Mouse (Mus musculus): ENCODE measurements around the gene Gm32742.

Gm32742 gene

DNA sequence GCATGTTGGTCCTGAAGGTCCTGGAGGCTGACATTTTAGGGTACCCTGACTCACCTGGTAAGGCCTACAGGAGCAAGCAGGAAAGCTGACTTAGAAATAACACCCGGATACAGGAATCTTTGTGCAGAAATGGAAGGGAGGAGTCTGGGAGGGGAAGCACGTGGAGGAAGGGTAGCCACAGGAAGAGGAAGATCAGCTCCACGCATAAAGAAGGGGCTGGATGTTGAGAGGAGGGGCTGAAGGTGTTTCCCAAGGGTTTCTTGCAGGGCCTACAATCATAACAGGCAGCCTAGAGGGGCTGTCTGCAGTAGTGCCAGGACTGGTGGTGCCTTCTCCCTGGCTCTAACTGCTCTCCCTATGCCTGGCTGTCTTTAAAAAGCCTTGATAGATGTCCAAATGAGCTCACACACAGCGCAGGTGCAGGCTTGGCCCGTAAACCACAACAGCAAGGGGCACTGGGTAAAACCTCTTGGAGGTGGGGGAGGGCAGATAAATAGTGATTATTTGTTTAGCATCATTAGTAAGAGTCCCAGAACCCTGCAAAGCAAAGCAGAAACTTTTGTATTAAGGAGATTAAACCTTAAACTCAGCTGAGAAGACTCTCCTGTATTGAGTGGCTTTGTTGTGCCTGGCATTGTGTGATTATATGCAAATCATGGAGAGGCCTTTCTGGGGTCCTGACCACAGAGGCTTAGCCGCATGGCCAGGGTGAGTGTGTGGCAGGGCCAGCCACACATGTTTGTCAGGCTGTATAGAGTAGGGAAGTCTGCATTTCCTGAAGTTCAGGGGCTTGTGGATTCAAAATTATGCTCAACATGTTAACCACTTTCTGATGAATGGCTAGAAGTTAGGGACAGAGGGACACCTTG is at the start of gene Gm32742:
Gene Gm32742 (minus strand): TSS at position 206 of the 869 bp plus-strand sequence.
- DNase-seq, result no peak

DNA sequence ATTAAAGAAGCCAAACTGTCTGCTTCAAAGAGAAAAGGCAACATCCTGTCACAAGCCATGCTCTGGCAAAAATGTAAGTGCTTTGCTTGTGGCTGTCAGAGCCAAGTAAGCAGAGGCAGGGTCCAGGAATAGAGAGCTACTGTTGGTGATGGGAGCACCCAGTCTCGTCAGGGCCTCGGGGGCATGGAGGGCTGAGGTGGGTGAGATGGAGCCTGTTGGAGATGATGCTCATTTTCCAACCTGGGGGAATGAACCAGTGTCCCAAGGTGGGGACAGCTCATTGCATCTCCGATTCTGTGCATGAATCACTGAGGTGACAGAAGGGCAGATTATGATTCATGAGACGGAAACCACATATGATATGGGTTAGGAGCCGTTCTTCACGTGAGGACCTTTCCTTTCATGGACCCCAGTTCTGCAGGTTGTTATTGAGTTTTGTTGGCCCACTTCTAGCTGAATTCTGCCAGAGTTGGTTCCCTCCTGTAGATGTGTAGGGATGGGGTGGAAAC is 48.5 kb upstream of the Gm32742 start:
- no peak for DNase-seq

DNA sequence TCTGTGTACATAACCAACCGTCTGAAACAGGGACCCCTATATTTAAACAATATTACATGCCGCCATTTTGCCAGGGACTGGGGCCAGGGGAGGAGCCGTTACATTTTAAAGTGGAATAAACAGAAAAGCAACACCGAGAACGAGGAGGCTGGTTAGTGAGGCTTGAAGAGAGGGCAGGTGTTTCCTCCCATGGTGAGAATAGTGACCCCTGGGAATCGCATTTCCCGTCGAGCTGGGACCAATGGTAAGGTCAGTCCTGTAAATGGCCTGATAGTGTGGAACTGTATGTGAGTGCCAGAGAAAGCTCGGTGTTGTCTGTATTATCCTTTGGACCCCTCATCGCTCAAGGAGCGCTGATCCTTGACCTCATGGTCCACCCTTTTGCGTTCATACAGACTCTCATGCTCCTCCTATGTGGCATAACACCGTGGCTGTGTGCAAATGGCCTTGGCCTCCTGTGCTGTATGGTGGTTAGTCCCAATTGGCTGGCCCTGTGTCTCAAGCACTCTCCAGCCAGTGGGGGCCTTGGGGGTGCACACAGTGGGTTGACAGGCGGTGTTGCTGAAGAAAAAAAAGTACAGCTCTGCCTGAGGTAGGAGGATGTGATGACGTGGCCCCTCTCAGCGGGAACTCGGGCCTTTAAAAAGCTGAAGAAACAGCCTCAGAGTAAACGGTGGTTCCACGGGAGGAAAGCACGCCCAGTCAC is 47.9 kb upstream of the Gm32742 start, which contains the start of gene Pou2af1:
Gene Pou2af1 (plus strand): TSS at position 686 of the 706 bp plus-strand sequence.
- DNase-seq, result peak; percentile 18

DNA sequence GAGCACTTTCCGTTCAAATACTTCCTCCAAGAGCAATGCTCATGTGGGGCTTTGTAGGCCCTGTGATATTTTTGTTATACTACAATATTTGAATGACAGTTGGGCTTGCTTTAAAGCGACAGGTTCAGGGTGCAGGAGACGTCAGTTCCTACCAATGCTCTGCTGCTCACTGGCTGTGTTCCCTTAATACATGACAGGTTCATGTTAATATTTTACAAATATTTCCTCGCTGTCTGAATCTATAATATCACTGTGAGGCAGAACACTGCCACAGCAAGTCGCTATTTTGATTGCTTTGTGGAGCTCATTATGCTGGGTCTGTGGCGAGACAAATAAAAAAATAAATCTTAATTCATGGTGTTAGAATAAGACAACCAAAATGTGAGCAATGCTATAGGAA is 45.9 kb upstream of the Gm32742 start:
- no peak for DNase-seq

DNA sequence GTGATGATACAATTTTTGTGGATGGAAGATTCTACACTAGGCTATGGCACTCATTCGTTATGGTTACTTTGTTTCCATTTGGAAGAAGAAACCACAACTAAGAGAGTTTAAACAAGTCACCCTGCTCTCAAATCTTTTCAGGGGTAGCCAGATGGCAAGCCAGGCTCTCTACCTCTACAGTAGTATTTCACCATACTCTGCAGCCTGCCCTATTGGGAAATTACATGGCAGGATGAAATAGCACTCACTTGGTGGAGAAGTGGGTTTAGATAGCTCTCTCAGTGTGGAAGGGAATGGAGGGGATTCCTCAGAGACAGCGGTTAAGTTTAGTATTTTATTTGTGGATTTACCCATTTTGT is 43.6 kb upstream of the Gm32742 start:
- DNase-seq, result no peak

DNA sequence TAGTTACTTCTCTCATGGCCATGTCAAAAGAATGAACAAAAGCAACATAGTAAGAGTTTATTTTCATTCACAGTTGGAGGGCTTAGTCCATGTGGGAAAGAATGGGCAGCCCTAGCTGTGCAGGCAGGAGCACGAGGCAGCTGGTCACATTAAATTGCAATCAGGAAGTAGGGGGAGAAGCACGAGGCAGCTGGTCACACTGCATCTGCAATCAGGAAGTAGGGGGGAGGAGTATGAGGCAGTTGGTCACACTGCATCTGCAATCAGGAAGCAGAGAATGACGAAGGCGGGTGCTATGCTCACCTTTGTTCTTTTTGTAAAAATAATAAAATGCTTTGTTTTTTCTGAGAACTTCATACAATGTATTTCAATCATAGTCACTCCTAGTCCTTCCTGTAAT is 29.5 kb upstream of the Gm32742 start:
- no peak for DNase-seq

DNA sequence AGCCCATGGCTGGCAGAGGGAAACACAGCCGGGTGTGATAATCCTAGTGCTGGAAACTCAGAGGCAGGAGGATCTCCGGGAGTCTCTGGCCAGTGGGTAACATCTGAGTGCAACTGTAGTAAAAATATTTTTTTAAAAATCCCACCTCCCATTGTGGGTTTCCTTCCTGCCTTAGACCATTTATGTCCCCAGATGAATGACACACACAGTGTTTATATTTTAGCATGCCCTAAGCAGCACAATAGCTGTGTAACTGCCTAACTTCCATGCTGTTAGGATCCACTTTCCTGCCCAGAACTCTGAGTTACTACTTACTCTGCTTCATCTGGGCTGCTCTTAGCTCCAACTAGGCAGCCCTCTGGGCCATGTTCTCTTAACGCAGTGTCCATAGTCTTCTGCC is 25.3 kb upstream of the Gm32742 start:
- no peak for DNase-seq

DNA sequence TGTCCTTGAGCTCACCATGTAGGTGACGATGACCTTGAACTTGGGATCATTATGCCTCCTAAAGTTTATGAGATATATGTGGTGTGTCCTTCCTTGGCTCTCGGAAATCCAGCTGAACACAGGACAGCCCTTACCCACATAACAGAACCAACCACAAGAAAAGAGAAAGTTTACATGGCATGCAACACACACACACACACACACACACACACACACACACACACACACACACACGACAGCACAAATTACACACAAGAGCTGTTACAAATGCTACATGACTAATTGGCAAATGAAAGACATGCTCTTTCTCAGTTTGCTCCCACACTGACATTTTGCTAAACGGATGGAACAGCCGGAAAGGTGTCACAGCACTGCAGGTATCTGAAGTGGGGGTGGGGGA is 20.6 kb upstream of the Gm32742 start:
- DNase-seq, result no peak

DNA sequence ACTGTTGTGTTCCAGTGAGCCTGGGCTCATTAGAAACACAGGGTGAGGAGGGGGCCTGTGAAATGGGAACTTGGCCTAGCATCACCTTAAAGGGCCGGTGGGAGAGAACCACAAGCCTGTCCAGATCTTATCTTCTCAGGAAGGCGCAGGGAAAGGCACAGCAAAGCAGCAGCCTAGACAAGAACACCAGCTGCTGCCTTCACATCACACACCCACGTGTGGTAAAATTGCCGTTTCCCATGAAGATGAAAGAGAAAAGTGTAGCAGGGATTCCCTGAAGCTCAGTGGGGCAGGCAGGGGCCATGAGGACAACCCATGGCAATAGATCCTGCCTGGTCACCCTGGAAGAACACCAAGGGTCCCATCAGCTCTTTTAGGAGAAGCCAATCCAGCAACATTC is 20.1 kb upstream of the Gm32742 start:
- no peak for DNase-seq

DNA sequence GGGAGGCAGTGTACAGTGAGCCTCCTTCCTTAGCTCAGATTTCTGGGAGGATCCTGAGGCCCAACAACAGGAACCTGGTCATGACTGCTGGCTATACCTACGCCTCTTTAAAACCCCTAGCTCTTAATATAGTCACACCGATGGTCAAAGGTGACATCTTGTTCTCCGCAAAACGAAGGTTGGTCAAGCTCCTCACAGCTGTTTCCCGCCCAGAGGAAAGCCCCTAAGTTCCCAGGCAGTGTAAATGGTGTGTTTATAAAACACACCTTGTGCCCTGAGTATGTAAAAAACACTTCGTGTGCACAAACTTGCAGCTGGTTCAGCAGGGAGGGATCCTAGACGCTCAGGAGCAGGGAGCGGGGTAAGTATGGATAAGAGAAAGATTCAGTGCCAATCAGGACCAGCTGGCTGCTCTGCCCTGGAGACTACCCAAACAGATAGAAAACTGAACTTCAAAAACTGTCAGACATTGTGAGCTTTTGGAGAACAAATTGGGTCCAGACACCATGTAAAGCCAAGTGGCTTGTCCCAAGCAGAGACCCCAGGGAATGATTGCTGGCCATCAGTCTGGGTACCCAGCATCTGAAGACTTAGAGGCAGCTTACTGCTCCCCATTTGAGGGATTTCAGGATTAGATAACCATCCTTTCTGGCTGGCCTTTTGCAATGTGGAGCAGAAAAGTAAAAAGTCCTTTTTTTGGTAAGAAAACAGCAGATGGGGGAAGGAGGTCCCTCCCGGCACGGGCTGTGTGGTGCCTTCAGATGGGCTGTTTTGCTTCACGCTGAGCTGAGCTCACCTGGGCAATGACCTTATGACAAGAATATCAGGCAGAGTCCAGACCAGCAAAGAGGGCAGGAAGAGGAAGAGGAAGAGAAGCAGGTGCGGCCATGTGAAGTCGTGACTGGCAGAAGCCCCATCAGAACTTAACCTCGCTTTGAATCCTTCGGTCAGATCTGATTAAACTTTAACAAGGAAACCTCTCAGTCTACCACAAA is 17.7 kb upstream of the Gm32742 start:
- no peak for DNase-seq

DNA sequence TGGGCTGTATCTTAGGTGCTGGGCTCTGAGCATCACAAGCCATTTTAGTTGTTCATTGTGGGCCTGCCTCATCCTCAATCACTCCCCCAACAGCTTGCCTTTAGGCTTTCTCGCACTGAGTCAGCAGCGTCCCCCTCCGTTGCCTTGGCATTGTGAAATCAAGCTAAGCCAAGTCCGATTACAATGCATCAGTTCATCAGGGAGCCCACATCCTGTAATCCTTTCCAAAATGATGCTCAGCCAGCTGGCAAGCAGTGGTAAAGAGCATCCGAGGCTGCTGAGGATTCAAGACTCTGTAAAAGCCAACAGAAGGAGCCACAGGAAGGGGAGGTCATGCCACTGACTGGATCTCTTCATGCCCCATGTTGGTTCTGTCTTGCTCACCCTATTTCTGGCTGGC is 15.3 kb upstream of the Gm32742 start:
- peak; percentile 57 for DNase-seq

DNA sequence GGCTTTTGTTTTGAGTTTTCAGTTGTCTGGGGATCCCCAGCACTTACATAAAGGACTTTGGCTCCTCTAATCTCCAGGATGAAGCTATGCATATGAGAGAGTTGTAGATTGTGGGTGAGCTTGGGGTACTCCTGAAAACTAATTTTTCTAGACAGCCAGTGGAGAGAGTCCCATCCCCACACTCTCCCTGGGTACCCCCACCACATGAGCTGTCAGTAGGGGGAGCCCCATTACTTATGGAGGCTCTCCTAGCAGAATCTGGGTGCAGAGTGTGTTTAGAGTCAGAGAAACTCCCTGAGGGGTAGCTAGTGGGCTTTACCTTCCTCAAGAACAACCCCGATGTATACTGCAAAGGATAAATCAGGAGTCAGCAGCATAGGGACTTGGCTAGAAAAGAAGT is 13.0 kb upstream of the Gm32742 start:
- DNase-seq, result peak; percentile 25

DNA sequence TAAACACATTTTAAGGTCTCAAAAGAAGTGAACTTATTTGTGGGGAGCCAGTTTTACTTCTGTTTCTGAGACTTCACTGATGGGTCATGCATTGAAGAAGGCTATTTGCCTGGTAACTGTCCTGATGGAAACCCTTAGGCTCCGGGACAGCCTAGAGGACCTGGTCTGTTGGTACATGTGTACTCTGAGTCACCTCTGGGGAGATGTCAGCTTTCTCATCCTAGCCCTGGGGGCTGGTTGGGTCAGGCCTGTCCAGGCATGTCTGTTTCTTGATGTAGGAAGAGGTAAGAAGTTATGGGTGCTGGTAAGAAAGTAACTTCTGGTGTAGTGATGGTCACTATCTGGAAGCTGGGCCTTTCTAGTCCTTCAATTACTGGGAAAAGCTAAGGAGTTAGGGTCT is 10.4 kb upstream of the Gm32742 start:
- DNase-seq, result no peak

DNA sequence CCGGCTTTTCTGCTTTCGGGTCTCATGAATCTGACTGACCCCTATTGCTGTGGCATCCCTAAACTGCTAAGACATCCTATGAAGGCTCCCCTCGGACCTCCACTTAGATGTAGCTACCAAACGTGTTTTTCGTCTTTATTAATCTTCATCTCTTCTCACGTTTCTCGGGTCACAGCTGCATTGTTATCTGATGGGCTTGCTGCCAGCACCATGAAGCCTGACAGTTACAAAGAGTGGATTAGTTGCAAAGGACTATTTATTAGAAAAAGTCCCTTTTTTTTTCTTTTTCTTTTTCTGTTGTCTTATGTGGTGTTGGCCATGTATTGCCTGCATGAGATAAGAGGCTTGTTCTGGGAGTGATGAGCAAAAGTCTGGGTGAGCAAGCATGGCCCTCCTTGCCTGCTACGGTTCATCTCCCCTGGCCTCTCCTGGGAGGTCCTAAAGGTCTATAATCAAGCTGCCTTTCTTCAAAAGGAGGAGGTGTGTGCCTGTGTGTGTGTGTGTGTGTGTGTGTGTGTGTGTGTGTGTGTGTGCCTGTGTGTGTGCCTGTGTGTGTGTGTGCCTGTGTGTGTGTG is 9.7 kb upstream of the Gm32742 start:
- peak; percentile 35 for DNase-seq

DNA sequence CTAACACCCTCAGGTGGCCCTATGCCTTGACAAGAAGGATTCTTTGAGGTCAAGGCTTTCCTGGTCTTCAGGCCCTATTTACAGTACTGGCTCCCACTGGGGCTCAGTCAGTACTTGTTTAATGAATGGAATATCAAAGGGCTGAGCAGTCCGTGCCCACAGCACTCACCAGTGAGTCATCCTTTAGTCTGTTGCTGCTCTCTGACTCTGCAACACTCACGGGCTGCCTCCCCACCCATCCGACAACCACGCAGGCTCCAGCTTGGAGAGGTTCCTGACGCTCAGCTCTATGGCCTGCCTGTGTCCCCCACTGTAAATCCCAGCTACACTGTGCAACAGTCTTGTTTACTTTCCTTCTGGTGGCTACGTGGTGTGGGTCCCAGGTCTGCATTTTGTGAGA is 5.0 kb upstream of the Gm32742 start:
- no peak for DNase-seq

DNA sequence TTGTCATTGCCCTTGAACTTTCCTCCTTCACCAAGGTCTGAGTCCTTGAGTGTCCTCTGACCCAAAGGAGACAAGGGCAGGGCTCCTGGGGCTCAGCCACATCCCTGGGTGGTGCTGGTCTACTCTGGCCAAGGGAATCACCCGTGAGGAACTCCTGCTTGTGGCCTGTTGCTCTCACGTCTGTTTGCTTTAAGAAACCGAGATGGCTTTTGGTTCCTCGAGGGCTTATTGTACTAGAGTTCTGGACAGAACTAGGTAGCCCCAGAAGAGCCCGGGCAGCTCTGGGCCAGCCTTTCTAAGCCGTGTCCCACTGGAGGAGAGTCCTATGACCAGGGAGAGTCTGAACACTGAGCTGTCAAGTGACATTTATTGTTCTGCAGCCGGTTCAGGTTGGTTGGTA is 3.8 kb upstream of the Gm32742 start:
- no peak for DNase-seq

DNA sequence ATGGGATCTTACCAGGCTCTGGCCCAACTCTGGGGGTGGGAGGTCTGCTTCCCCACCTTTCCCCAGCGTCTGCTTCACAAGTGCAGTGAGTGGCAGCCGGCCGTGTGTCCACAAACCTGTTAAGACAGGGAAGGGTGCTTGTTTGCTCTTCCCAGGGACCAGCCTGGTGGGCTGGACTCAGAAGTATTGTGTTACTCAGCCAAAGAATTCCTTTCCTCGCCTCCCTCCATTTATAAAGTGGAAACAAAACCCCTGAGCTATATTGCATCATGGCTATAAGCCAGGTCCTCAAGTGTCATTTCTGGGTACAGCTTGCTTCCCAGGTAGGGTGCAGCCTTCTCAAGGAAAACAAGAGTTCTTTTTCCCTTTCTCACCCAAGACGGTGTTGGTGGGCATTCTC is 3.4 kb upstream of the Gm32742 start:
- peak; percentile 49 for DNase-seq

DNA sequence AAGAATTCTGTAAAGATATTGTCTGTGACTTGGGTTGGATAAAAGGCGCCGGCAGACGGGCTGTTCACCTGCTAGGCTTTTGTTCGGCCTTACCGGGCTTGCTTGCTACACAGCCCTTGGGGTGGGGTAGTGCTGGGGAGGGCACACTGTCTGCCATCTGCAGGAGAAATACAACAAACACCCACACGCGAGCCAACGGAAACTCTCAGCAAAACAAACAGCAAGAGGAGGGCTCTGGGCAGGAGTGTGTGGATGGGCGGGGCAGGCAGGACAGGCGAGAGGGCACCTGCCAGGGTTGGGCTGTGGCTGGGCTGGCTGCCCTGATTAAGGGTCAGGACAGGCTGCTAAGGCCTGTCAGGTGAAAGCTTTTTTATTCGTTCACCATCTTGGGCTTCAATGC is 2.6 kb upstream of the Gm32742 start:
- DNase-seq, result peak; percentile 65

DNA sequence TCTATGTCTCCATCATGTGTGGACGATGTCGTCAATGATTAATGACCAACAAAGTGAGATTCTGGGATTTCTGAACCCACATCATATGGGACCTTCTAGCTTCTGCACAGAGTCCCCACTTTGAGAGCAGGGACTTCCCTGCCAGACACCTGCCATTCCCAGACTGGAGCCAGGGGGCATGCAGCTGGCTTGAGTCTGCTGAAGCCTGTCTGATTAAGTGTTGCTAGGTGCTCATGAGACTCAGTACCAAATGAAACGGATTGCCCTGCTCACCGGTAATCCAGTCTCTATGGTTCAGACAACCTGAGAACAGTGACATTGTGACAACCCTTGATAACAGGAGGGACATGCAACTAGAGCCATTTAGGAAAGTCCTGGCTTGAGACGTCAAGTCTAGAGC is 1.3 kb downstream of the Gm32742 start:
- DNase-seq, result no peak

DNA sequence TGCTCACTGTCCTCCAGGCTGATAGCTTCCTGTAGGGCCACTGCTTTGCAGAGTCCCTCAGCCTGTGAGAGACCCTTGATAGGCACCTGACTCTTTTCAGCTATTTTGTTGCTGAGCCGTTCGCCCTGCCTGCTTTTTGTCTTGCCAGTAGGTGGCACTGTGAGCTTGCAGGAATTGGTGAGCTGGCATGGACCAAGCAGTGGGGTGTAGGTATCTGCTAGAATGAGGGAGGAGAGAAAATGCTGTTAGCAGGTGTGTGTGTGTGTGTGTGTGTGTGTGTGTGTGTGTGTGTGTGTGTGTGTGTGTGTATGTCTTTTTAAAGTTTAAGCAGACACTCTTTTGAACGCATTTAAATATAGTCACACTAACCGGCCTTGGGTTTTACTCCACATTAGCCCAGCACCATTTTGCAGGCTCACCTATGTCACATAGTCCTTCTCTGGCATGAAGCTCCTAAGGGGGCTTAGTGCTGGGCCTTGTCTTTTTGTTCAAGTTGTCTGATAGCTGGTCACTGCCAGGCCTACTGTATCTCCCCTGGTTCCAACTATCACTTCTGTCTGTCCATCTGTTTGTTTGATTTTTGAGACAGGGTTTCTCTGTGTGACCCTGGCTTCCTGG is 3.4 kb downstream of the Gm32742 start:
- peak; percentile 86 for DNase-seq

DNA sequence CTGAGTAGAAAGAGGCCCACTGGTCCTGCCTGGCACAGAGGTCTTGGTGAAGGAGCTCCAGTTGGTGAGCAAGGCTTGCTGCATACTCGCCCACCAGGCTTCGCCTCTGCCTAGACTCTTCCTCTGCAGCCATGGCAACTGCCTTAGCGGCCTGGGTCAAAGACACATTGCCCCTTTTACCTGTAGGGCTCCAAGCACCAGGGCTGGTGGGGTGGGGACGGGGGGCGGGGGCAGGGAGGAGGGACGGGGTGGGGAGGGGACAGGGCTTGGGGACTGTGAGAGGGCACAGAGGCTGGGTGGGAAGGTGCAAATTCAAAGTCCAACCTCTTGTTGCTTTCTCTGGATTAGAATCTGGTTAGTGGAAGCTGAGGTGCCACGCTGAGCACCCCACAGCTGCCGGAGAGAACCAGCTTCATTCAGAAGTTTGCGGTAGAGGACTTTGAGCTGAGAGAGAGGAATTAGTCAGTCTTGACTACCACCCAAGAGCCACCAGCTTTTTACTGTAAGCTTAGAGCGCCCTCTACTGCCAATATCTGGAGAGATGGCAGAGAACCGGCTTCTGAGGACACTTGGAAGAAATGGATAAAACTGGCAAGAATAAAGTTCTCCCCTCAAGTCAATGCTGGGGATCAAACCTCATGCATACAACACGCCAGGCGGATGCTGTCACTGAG is 13.1 kb downstream of the Gm32742 start:
- peak; percentile 78 for DNase-seq
